Mouse (Mus musculus) gastrocnemius, postnatal 4 days (tissue): ENCODE measurements at regions not wholly inside any gene's neighbourhood (a gene's known extent, or its start where the extent isn't known, plus 50 kb on each side); places are given as distances from the start of the nearest gene placed in this dataset.
A peak's percentile ranks its signal among the peaks of the same experiment; 100 is the strongest.

Source experiments
- DNase-seq, 2 experiments: peaks; one replicate each; pipeline ENCODE4 v3.0.0; 2021 to 2022; ENCODE audit warnings: low spot score in 2 of 2, mixed read lengths in 2 of 2

DNA sequence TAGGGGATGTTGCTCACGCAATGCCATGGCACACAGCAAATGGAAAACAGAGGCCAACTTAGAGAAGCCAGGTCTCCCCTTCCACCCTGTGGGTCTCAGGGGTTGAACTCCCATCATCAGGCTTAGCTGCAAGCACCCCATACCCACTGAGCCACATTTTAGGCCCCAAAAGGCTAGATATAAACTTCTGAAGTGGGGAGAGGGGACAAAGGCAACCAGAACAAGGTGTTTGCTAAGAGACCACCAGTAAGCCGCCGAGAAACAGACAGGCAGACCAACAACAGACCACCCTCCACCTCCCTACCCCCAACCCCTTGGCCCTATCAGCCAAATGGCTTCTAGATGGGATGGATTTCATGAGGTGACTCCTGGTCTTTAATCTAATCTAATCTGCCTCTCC, 72.9 kb upstream of the Tbx3 start:
- DNase-seq, result no peak

DNA sequence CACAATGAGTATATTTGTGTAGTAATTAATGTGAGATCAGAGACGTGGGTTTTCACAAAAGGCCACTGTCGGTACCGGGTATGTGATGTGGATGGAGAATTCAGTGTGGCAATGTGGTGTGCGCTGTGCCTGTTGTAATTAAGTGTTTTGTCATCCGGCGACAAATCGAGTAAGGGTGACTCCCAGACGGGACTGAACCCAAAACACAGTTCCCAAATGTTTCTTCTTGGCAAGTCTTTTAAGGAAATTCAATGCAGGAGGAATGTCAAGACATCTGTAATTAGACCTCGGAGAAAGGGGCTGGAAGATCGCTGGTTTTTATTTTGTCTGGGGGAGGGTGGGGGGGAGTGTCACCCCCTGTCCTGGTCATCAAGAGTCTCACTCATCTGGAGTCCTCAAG, 72.3 kb upstream of the Tbx3 start:
- DNase-seq, result no peak

DNA sequence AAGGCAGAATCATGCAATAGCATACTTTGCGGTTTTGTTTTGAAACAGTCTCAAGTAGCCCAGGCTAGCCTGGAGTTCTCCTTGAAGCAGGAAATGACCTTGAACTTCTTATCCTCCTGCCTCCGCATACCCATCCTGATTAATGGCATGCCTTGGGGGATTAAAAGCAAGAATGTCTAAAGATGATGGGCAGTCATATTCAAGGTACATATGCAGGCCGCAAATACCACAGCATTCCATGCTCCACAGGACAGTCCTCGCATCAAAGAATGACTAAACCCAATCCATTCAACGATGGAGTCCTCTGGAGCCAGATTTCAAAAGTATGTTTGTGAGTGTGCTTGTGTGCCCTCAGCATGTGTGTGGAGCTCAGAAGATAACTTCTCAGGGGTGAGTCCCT, 69.1 kb upstream of the Tbx3 start:
- no peak for DNase-seq

DNA sequence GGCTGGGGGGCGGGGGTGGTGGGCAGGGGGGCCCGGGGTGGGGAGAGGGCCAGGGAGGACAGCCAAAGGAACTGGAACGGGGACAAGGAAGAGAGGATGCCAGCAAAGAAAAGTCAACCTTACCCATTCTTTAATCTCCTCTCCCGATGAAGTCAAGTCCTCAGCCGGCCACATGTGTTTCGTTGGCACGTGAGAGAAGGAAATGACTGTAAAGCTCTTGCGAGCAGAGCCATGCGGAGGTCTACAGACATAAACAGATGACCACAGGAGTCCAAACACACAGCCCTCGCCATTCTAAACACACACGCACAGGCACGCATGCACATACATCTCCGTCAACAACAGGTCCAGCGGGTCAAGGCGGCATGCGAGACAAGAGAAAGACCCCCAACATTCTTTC, 68.5 kb upstream of the Tbx3 start:
- DNase-seq, result no peak

DNA sequence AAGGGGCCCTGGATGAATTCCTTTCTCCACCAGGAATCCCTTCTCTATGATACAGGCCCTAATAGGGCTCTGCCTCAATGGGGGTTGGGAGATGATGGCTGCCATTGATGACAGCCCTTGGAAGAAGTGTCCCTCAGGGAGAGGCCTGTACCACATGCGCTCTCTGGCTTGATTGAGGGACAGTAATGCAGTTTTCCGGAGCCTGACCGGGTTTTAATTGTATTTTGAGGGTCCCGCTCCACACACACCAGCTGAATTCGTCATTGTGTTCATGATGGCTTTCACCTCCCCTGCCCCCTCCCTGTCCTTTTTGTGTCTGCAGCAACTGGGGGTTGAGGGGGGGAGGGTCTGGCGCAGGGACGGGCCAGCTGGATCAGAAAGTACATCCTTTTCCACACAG, 65.0 kb upstream of the Tbx3 start:
- DNase-seq, result no peak

DNA sequence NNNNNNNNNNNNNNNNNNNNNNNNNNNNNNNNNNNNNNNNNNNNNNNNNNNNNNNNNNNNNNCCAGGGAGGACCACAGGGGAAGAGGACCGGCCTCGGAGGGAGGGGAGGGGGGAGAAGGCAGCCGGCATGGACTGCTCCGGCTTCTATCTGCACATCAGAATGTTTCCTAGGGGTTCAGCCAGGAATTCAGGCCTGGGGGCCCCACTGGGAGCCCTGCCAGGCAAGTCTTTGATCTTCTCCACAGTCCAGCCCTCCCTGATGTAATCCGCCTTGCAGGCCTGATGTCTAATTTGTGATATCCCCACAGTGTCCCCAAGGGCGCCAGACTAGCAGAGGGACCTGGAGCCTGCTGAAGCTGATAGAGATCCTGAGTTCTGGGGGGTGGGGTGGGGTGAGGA, 57.1 kb upstream of the Tbx3 start:
- DNase-seq, result peak in 1 of 2 experiments; percentile 31

DNA sequence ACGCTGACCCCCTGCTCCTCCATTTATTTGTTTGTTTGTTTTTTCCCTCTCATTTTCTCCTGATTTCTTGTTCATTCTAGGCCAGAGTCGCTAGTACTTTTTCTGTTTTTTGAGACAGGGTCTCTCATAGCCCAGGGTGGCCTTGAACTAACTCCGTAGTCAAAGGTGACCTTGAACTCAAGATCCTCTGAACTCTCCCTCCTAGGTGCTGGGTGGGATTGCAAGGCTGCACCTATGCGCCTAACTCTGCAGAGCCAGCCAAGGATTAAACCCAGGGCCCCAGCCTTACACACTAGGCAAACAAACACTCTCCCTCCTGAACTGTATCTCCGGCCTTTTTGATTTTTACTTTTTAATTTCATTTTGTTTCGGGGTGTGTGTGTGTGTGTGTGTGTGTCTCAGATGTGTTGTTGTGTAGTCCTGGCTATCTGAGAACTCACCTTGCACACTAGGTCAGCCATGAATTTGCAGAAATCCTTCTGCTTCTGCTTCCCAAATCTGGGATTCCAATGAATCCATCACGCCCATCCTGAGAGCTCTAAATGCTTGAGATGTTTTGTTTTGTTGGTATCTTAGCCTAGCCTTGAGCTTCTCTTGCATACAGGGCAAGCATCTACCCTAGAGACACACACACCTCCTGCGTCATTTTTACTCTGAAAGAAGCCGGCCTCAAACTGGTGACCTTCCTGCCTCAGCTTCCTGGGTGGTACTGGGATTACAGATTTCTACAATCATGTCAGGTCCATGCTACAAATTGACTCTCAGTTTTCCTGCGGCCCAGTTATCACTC, 56.3 kb upstream of the Tbx3 start:
- no peak for DNase-seq

DNA sequence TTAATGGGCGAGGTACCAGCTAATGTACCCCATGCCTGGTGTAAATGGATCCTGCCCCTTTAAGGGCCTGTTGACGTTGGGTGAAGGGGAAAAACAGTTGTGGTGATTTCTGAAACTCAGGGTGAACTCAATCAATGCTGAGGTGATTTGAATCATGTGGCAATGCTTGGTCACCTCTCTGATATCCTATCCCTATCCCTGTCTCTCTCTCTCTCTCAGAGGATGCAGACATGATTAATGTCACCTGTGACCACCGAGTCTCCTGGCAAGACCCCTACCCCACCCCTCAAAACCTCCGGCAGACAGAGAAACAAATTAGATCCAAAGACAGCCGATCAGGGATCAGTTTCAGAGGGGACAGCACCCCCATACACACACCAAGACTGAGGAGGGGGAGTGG, 54.8 kb upstream of the Tbx3 start:
- DNase-seq, result no peak

DNA sequence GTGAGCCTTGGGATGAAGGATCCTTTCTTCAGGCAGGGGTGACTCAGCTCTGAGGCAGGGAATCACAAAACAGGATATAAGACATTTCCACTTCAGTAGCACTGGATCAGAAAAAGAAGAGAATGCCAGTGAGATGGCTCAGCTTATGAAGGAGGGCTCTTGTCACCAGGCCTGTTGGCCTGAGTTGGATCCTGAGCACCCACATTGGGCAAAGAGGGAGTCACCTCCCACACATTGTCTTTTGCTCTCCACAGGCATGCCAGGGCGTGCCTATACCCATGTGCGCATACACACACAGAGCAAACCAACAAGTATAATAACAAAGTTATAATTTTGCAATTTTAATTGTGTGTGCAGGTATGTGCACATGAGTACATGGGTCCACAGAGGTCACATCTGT, 52.6 kb upstream of the Tbx3 start:
- DNase-seq, result no peak

DNA sequence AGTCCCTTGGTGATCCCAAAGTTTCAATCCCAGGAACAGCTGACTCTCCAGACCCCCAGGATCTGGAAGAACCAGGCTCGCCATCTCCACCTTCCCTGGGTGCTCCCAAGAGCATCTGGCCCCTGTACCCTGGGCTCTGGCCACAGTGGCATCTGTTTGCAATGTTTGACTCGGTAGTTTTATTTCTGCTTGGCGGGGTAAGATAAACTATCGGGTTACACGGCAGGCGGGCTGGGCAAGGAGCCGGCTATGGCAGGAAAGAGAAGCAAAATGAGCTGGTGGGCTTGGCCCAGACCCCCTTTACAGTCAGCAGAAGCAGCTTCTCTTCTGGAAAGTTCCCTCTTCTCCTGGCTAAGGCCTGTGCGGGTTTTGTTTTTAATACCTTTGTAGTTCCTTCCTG, 50.6 kb upstream of the Tbx3 start:
- DNase-seq, result no peak
